Mouse (Mus musculus): ENCODE measurements at regions not wholly inside any gene's neighbourhood (a gene's known extent, or its start where the extent isn't known, plus 50 kb on each side); places are given as distances from the start of the nearest gene placed in this dataset.

GRCm38 (mm10) chr2:128217784-128218467 lies 92.1 kb downstream of the Bcl2l11 start:
- DNase-seq = peak; percentile 43 to 58

DNA sequence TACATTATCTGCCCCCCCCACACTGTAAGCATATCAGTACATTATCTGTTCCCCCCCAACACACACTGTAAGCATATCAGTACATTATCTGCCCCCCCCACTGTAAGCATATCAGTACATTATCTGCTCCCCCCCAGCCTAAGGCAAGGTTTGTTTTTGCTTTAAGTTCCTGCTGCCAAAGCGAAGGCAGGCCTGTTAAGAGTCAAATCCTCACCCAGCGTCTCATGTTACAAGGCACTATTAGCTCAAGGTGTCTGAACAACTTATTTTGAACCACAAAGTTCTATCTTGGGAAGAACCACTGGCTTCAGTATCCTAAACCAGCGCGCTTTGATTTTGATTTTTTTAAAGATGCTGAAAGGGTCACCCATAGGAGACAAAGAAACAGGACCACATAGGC lies 93.1 kb downstream of the Bcl2l11 start:
- DNase-seq = no peak

- DNase-seq = no peak
These were observed 95.2 kb downstream of the Bcl2l11 start for GRCm38 (mm10) chr2:128221055-128221454.

GRCm38 (mm10) chr2:128221657-128222056 lies 95.8 kb downstream of the Bcl2l11 start:
- no peak for DNase-seq

DNA sequence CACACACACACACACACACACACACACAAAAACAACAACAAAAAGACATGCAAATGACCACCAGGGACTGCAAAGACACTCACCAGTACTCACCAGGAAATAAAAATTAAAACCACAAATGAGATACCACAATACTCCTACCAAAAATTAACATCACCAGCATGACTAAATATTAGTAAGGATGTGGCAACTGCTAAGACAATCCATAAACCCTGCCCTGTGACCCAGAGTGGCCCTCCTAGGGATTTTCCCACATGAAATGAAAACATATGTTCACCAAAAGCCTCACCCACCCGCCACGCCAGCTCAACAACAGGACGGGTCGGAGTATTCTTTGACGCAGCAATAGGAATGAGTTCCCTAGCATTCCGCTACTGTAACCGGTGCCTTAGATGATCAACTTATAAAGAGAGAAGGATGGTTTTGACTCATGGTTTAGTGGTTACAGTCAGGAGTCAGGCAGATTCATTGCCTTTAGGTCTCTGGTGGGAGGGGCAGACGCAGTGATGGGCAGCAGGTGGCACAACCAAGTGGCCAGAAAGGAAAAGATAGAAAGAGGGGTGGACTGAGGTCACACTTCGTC lies 100.7 kb downstream of the Bcl2l11 start:
- DNase-seq = no peak

DNA sequence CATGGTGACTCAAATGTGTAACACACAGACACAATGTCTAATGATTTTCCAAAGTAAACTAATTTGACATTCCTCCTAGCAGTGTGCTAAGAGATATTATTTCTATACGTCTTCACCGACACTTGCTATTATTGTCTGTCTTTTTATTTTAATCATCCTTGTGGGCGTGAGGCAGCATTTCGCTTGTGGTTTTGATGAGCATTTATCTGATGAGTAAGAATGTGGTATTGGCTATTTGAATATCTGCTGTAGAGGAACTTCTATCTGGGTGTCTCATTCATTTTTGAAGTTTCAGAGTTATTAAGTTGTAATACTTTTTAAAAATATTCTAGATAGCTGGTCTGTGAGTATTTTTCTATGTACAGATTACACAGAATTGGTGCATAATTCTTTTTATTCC lies 103.9 kb downstream of the Bcl2l11 start:
- no peak for DNase-seq

DNA sequence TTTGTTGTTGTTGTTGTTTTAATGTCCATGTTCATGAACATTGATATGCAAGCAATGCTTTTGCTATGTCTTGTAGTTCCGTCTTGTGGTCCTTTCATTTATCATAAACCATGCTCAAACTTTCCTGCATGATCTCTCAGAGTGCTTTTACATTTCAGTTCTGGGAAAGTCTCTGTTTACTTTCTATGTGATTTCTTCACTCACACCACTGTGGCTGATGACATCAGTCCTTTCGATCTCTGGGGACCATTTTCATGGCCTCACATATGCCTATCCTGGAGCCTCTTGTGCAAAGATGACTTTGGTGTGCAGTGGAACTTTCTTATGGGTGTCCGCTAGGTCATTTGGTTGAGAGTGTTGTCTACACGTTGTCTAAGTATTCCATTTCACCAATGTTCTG lies 105.1 kb downstream of the Bcl2l11 start:
- no peak for DNase-seq

- no peak for DNase-seq
These were observed 105.5 kb downstream of the Bcl2l11 start for GRCm38 (mm10) chr2:128231338-128231737.

DNA sequence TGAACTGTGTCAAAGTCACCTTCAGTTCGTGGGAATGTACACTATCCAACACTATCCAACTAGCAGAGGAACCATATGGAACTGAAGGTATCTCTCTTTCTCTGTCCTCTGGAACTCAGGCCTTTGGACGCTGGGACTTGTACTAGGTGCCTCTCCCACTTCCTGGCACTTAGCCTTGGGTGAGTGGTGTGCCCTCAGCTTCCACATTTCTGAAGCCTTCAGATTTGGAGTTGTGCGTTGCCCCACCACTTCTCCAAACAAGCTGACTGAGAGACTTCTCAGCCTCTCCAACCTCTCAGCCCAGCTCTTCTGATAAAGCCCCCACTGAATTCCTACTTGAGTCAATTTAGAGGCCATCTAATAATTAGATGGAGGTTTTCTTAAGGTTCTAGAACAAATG lies 106.2 kb downstream of the Bcl2l11 start:
- no peak for DNase-seq

DNA sequence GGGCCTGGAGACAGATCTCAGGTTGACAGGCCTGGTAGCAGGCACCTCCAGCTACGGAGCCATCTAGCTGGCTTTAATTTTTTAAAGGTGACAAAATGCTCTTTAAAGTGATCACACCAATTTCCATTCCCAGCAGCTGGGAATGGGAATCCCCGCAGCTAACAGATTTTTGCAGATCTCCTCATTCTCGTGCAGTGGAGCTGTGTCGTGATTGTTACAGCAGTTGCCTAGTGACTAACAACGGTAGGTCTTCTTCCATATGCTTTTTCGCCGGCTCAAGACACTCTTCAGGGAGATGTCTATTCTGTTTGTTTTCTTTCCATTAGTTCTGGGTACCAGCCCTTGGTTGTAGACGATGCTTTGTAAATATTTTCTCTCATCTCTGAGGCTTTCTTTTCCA lies 109.3 kb downstream of the Bcl2l11 start:
- DNase-seq = no peak

DNA sequence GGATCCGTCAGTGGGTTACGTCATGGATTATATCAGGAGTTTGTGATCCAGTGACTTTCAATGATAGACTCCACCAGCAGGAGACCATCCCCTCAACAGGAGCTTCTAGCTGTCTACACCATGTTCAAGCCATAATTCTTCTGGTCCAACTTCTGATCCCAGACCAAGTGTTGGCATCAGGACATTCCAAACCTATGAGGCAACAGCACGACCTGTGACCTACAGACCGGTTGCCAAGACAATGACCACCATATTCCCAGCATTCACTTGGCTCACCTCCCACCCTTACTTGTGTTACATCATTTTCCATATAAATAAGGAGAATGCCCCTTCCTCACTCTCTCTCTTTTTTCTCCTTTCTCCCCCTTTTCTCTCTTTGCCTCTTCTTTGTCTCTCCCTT lies 113.6 kb downstream of the Bcl2l11 start:
- DNase-seq = no peak

GRCm38 (mm10) chr2:128240054-128240453 lies 114.2 kb downstream of the Bcl2l11 start:
- DNase-seq = no peak

GRCm38 (mm10) chr2:128240536-128241279 lies 114.9 kb downstream of the Bcl2l11 start:
- peak; percentile 35 to 41 for DNase-seq

DNA sequence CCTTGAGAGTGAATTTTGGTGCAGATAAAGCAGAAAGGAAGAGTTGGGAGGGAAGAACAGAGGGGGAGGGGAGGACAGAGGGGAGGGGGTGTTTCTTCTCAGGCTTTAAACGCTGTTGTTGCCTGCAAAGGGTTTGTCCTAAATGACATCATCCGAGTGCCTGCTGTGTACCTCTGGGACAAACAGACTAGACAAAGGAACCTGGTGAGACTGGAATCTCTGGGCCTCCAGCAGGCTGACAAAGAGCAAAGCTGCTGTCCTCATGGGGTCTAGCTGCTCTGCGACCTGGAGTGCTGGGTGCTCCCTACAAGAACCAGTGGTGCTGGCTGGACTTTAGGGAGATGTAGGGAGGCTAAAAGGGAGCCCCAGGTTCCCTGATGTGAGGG lies 115.4 kb downstream of the Bcl2l11 start:
- DNase-seq = no peak

DNA sequence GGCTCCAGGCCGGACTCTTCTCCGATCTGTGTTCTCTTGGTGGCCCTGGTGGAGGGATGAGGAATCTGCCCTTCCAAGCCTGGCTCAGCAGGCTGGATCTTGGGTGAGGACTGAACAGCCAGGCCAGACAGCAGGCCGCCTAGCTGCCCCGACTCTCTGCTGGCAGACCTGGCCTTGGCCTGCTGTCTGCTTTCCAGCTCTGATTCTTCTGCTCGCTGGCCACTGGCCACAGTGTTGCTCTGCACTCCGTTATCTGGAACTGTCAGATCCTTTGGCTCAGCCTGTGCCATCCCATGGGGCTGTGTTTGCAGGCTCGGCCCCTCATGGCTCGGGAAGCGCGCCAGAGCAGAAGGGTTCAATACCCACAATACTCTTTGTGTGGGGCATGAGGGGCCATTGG lies 119.7 kb downstream of the Bcl2l11 start:
- peak; percentile 86 to 91 for DNase-seq

GRCm38 (mm10) chr2:128247967-128248366 lies 122.1 kb downstream of the Bcl2l11 start:
- DNase-seq = peak in 1 of 2 experiments; percentile 57

DNA sequence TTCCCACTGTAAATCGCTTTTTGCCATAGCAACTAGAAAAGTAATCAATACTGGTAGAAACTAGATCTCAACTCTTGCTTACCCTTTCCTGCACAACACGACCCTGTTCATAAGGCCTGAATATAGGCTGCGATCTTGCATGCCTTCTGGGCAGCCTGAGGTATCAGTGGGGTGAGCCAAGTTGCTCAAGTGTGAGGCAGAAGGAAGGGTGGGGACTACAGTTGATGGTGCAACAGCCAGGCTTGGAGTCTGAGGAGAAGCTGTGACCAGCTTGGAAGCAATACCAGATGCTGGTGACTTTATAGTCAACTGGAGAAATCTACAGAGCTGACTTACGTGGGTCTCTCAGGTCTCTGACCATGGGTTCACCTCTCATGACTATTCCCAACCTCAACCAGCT lies 123.3 kb downstream of the Bcl2l11 start:
- DNase-seq = no peak

GRCm38 (mm10) chr2:128249607-128250006 lies 123.8 kb downstream of the Bcl2l11 start:
- DNase-seq = peak in 1 of 2 experiments; percentile 27

- DNase-seq = no peak
These were observed 125.0 kb downstream of the Bcl2l11 start for GRCm38 (mm10) chr2:128250841-128251240.

- no peak for DNase-seq
These were observed 130.8 kb downstream of the Bcl2l11 start for GRCm38 (mm10) chr2:128256651-128257050.

GRCm38 (mm10) chr2:128257262-128257661 lies 131.4 kb downstream of the Bcl2l11 start:
- no peak for DNase-seq

DNA sequence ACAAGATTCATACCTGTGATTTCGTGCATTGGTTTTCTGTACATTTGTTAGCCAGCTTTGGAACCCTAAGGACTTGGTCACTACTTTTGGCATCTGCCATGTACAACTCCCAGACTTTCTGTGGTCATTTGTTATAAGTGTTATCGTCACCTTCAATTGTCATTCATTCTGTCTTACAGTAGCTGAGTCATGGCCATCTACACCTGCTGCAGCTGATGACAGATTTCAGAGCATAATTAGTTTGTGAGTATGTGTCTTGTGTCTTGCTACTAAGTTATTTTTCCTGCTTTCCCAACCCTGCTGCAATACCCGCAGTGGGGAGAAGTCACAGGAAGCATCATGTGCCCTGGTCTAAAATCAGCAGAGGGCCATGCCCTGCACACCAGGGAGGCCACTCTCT lies 138.0 kb downstream of the Bcl2l11 start:
- DNase-seq = no peak

Data from heart, adult 18-20 months (tissue).